Mouse (Mus musculus) heart, embryonic 14.5 days (tissue): ENCODE measurements around the gene BC107364. TPM values are rescaled to one million over a fixed set of nuclear protein-coding genes. Genes with fewer than 3 reads are reported as not detected.
"Not testable (repeated sequence)": the region's sequence is repeated elsewhere in the genome, so short reads cannot be mapped to it uniquely, and the experiment has no call there.

Experiments
- ATAC-seq: fragments of 200-750 bp; cut with Nextera tagmentation; 2 replicates; pipeline ENCODE4 v1.8.0; 2017; ENCODE audit warnings: low read depth, moderate TSS enrichment; ENCODE audit not compliant: insufficient number of reproducible peaks, insufficient read depth, low FRiP score
- H3K27ac ChIP-seq, 2 experiments: fragments of 200-500 bp in 1 of 2; fragments of 300-500 bp in 1 of 2; sonication (generic) in 1 of 2; replicated peaks in 1 of 2; 2 replicates each; pipeline ENCODE4 v1.5.1; 2012 to 2014; ENCODE audit warnings: low read depth in 2 of 2, low read length in 2 of 2, control low read depth in 1 of 2, mild to moderate bottlenecking in 1 of 2, mixed read lengths in 1 of 2; ENCODE audit not compliant: control insufficient read depth in 1 of 2, insufficient read depth in 1 of 2
- H3K27me3 ChIP-seq: fragments of 300-500 bp; sonication (generic); 2 replicates; pipeline ENCODE4 v1.6.1; 2014; ENCODE audit warnings: mild to moderate bottlenecking, low read length, control low read depth; ENCODE audit not compliant: control insufficient read depth, insufficient read depth
- H3K36me3 ChIP-seq: fragments of 300-500 bp; sonication (generic); 2 replicates; pipeline ENCODE4 v1.6.1; 2014; ENCODE audit warnings: mild to moderate bottlenecking, control low read depth, low read length, mixed read lengths; ENCODE audit not compliant: control insufficient read depth, insufficient read depth
- H3K4me1 ChIP-seq, 2 experiments: fragments of 200-500 bp in 1 of 2; fragments of 300-500 bp in 1 of 2; sonication (generic) in 1 of 2; 2 replicates each; pipeline ENCODE4 v1.6.1; 2012 to 2014; ENCODE audit warnings: low read length in 2 of 2, control low read depth in 1 of 2, mixed read lengths in 1 of 2; ENCODE audit not compliant: control insufficient read depth in 2 of 2, insufficient read depth in 2 of 2
- H3K4me2 ChIP-seq: fragments of 300-500 bp; sonication (generic); 2 replicates; pipeline ENCODE4 v1.6.1; 2014; ENCODE audit warnings: mild to moderate bottlenecking, low read length
- H3K4me3 ChIP-seq, 2 experiments: fragments of 200-500 bp in 1 of 2; fragments of 300-500 bp in 1 of 2; sonication (generic) in 1 of 2; 2 replicates each; pipeline ENCODE4 v1.5.1; 2012 to 2014; ENCODE audit warnings: low read length in 2 of 2, mild to moderate bottlenecking in 2 of 2, control low read depth in 1 of 2, low read depth in 1 of 2, moderate library complexity in 1 of 2; ENCODE audit not compliant: control insufficient read depth in 1 of 2, insufficient read depth in 1 of 2
- H3K9ac ChIP-seq: fragments of 300-500 bp; sonication (generic); 2 replicates; pipeline ENCODE4 v1.6.1; 2014; ENCODE audit warnings: mild to moderate bottlenecking, low read length
- H3K9me3 ChIP-seq: fragments of 300-500 bp; sonication (generic); 2 replicates; pipeline ENCODE4 v1.6.1; 2016; ENCODE audit warnings: low read length, control low read depth; ENCODE audit not compliant: control insufficient read depth
- WGBS: fragments of 180-500 bp; shearing (Covaris S2); extraction: QIAGEN DNeasy Blood & Tissue Kit; methylation state at CpG from one replicate; pipeline ENCODE4 v1.1.7; 2014; 5-methylcytosine and 5-hydroxymethylcytosine counted together
- polyA plus RNA-seq: library from polyadenylated mRNA; unstranded; fragments of >200 nt; fragmentation: Nextera tagmentation; extraction: Ambion mirVana; gene quantifications from 2 replicates; pipeline ENCODE4 v1.2.1, GENCODE M21; 2014

The BC107364 gene
- polyA plus RNA-seq, 1 experiment from 2014 or later = 1.0 TPM

- Histone ChIP-seq H3K27ac (no peak overlapping the region), H3K9ac (peak overlapping the region; percentile 63), H3K27me3 (no peaks in the 10 kb centered on the region), H3K4me2 (peak overlapping the region; percentile 83), H3K4me1 (0 out of 4 replicates have a peak, but pooled peaks cover 0 to 2% of the 10 kb centered on the region in 2 experiments), H3K9me3 (no peaks in the 10 kb centered on the region), H3K4me3 (peak overlapping the region; percentile 52 to 62), H3K36me3 (no peaks in the 10 kb centered on the region)
- no peak for ATAC-seq
- under 1% methylated on average over 19 of the region's 19 CpGs for WGBS
Measured at GRCm38 (mm10) chr3:96497451-96498028, 45.4 kb upstream of the BC107364 start.

GRCm38 (mm10) chr3:96496620-96497275 lies 44.6 kb upstream of the BC107364 start:
- Histone ChIP-seq H3K9ac (peak overlapping the region; percentile 63), H3K4me2 (peak overlapping the region; percentile 83), H3K4me3 (peak overlapping the region; percentile 52 to 62)
- ATAC-seq, H3K27ac ChIP-seq, H3K27me3 ChIP-seq, H3K4me1 ChIP-seq, H3K36me3 ChIP-seq, H3K9me3 ChIP-seq: not testable (repeated sequence)
- 20% methylated on average over 14 of the region's 14 CpGs for WGBS

GRCm38 (mm10) chr3:96496216-96496615 lies 44.1 kb upstream of the BC107364 start:
- no peak overlapping the region for H3K9ac ChIP-seq
- H3K27ac ChIP-seq = no peak overlapping the region
- 52% methylated on average over 7 of the region's 7 CpGs for WGBS
- ATAC-seq = no peak
- H3K9me3 ChIP-seq = no peaks in the 10 kb centered on the region
- no peaks in the 10 kb centered on the region for H3K36me3 ChIP-seq
- no peak overlapping the region for H3K4me3 ChIP-seq
- H3K4me2 ChIP-seq = peak overlapping the region; percentile 83; the same call in 1 of the 2 replicates
- no peaks in the 10 kb centered on the region for H3K27me3 ChIP-seq
- 0 out of 4 replicates have a peak, but pooled peaks cover 0 to 2% of the 10 kb centered on the region in 2 experiments for H3K4me1 ChIP-seq

GRCm38 (mm10) chr3:96495490-96496210 lies 43.5 kb upstream of the BC107364 start:
- H3K4me3 ChIP-seq = no peak overlapping the region
- 0 out of 4 replicates have a peak, but pooled peaks cover 0 to 2% of the 10 kb centered on the region in 2 experiments for H3K4me1 ChIP-seq
- no peak for ATAC-seq
- no peak overlapping the region for H3K27ac ChIP-seq
- H3K27me3 ChIP-seq = no peaks in the 10 kb centered on the region
- WGBS = 94% methylated on average over 1 of the region's 1 CpGs
- no peak overlapping the region for H3K4me2 ChIP-seq
- no peaks in the 10 kb centered on the region for H3K36me3 ChIP-seq
- H3K9ac ChIP-seq = no peak overlapping the region
- no peaks in the 10 kb centered on the region for H3K9me3 ChIP-seq

GRCm38 (mm10) chr3:96494912-96495311 lies 42.8 kb upstream of the BC107364 start:
- Histone ChIP-seq H3K27me3 (no peaks in the 10 kb centered on the region), H3K9ac (no peak overlapping the region), H3K4me2 (no peak overlapping the region), H3K9me3 (no peaks in the 10 kb centered on the region), H3K4me3 (no peak overlapping the region), H3K36me3 (no peaks in the 10 kb centered on the region), H3K27ac (no peak overlapping the region), H3K4me1 (0 out of 4 replicates have a peak, but pooled peaks cover 0 to 2% of the 10 kb centered on the region in 2 experiments)
- ATAC-seq = no peak
- WGBS = 93% methylated on average over 3 of the region's 3 CpGs

- H3K9me3 ChIP-seq, H3K9ac ChIP-seq, H3K36me3 ChIP-seq, H3K27me3 ChIP-seq, H3K4me2 ChIP-seq, H3K27ac ChIP-seq, ATAC-seq, H3K4me1 ChIP-seq, H3K4me3 ChIP-seq: not testable (repeated sequence)
- 96% methylated on average over 5 of the region's 11 CpGs for WGBS
Measured at GRCm38 (mm10) chr3:96494456-96494855, 42.4 kb upstream of the BC107364 start.

GRCm38 (mm10) chr3:96489636-96490035 lies 37.5 kb upstream of the BC107364 start:
- H3K4me3 ChIP-seq, ATAC-seq: not testable (repeated sequence)

More at GRCm38 (mm10) chr3:96489636-96490035, 37.5 kb upstream of the BC107364 start:
- not testable (repeated sequence) for H3K27me3 ChIP-seq, H3K4me2 ChIP-seq, H3K9ac ChIP-seq, H3K9me3 ChIP-seq, H3K36me3 ChIP-seq
- WGBS = 30% methylated on average over 3 of the region's 8 CpGs
- Histone ChIP-seq H3K27ac (peak overlapping the region; percentile 68 to 75; a peak in 3 of 4 replicates), H3K4me1 (peaks cover 4 to 18% of the 10 kb centered on the region in 2 experiments)
